Mouse (Mus musculus): ENCODE data around the gene Miga2.
A peak's percentile ranks its signal among the peaks of the same experiment; 100 is the strongest.
"Not testable (repeated sequence)": the region's sequence is repeated elsewhere in the genome, so short reads cannot be mapped to it uniquely, and the experiment has no call there.

Gene Miga2

GRCm38 (mm10) chr2:30397986-30398512 is 34.0 kb downstream of the Miga2 start:
- no peak for DNase-seq (ENCODE audit: low spot score)

- no peak for DNase-seq (ENCODE audit: low spot score)
These were observed 35.4 kb downstream of the Miga2 start for GRCm38 (mm10) chr2:30399191-30400171.

- DNase-seq (ENCODE audit: low spot score) = no peak
These were observed 37.5 kb downstream of the Miga2 start for GRCm38 (mm10) chr2:30401581-30401980.

- no peak for DNase-seq (ENCODE audit: low spot score)
These were observed 38.4 kb downstream of the Miga2 start for GRCm38 (mm10) chr2:30402351-30402826.

DNA sequence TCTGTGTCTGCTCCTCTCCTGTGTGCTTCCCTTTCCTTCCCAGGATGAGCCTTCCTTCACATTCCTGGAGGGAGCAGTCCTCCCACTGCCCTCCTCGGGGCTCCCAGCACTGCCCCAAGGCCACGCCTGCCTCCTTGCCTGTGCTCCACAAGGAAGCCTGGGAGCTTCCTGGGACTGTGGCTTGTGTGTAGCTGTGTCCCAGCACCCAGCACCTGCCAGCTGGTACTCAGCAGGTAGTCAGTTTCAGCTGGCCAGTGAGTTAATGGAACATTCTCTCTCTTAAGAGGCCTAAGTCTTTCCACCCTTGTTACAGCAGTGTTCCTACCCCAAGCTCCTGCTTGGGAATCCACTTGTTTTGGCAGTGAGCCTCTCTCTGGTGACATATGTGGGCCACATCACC is 38.8 kb downstream of the Miga2 start:
- DNase-seq (ENCODE audit: low spot score) = no peak

- no peak for DNase-seq (ENCODE audit: low spot score)
These were observed 39.8 kb downstream of the Miga2 start for GRCm38 (mm10) chr2:30403870-30404269.

- no peak for DNase-seq (ENCODE audit: low spot score)
These were observed 43.2 kb downstream of the Miga2 start for GRCm38 (mm10) chr2:30407221-30407620.

DNA sequence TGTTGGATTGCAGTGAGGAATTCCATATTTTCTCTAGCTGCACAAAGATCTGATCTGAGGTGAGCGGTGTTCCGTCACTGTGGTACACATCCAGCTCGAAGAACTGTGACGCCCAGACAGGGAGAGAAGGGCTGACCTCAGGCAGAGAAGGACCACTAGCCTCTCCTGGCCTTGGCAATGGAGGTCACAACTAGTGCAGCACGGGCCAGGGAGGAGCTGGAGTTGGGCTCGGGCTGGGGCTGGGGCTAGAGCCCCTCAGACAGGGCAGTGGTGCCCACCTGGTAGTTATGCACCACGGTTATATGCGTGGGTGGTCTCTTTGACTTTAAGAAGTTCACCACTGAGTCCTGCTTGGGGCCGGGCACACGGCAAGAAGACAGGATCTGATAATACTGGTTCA is 43.7 kb downstream of the Miga2 start:
- DNase-seq (ENCODE audit: low spot score) = no peak

DNA sequence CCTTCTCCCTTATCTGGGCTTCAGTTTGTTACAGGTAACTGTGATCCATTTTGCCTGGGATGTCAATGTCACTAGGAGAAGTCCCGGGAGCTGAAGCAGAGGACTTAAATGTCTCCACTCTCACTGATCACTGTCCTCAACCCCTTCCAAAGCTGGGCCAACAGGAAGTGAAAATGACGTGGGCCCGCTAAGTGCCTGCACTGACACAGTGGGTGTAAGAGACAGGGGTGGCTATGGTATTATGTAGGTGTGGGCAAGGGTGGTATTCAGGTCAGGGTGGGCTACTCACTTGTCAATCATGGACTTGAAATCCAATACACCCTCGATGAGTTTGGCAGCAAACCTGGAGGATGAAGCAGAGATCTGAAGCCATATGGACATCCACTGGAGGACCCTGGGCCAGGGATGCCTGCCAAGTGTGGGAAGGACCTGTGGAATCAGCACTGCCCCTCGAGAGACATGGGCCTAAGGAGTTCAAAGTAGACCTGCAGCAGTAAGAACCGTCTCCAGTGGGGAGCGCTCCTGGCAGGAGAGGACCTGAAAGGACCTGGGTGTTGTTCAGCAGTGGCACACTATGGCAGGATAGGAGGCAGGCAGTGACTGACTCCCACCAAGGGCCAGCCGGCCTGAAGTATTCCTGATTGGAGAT is 44.5 kb downstream of the Miga2 start:
- DNase-seq (ENCODE audit: low spot score) = no peak

DNA sequence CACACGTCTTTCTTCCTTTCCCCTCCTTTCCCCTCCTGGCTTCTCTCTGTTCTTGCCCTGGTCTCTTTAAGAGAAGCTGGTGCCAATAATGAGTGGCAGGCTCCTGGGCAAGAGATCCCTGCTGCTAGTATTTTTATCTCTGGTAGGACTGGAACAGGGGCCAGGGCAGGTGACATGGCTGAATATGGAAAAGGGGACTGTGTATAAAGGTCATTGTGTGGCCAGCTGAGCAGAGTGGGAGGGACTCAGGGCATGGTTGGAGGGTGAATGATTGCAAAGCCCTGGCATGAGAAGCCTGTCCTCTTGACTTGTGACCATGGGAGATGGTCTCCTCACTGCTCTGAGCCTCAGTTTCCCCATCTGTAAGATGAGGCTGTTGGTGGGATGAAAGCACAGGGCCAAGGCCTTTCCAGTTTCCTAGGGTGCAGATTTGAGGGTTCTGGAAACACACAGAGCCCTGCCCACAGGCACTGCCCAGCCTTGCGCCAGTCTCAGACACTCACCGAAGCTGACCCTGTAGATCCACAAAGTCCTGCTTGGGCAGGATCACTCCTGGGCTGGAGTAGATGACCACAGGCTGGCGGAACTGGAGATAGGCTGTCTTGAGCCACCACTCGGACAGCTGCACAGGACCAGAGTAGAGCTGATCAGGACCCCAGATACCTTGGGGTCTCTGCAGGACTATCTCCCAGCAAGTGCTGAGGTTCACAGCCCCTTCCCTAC is 45.6 kb downstream of the Miga2 start:
- DNase-seq (ENCODE audit: low spot score) = no peak

DNA sequence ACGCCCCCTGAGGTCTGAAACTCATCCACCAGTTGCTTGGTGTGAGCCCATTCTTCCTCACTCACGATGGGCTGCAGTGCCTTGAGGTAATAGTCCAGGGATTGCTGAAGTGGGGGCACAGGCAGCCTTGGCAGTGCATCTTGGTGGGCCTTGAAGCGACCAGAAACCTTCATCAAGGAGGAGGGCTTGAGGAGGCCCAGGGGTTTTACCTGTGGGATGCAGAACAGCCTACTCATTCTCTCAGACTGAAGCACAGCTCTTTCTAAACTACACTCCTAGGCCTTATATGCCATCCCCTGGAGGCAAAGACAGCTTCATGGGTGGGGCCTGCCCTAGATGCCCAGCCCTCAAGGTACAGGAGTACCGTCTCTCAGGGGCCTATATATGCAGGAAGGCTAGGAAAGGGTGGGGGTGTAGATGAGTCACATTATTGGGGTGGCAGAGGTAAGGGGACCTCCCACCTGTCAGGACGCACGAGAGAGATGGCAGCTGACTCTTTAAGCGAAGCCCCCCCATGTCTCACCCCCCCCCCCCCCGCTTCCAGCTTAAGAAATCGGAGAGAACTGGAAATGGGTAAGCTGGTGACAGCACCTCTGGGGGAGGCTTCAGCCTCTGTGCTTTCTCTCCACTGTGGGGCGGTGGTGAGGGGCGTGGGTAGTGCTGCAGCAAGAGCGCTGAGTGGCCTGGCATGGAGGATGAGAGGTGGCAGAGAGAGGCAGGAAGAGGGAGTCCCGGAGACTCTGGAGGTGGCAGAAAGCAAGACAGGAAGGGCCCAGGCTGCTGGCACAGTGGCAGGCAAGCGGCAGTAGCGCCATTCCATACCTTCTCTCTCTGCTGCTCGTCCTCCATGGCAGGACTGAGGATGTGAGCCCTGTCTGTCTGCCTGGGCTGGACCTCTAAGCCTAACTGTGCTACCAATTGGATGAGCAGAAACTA is 49.3 kb downstream of the Miga2 start:
- DNase-seq (ENCODE audit: low spot score) = no peak

- DNase-seq (ENCODE audit: low spot score) = no peak
These were observed 50.1 kb downstream of the Miga2 start for GRCm38 (mm10) chr2:30414101-30414500.

- DNase-seq (ENCODE audit: low spot score) = no peak
These were observed 50.6 kb downstream of the Miga2 start for GRCm38 (mm10) chr2:30414681-30415080.

DNA sequence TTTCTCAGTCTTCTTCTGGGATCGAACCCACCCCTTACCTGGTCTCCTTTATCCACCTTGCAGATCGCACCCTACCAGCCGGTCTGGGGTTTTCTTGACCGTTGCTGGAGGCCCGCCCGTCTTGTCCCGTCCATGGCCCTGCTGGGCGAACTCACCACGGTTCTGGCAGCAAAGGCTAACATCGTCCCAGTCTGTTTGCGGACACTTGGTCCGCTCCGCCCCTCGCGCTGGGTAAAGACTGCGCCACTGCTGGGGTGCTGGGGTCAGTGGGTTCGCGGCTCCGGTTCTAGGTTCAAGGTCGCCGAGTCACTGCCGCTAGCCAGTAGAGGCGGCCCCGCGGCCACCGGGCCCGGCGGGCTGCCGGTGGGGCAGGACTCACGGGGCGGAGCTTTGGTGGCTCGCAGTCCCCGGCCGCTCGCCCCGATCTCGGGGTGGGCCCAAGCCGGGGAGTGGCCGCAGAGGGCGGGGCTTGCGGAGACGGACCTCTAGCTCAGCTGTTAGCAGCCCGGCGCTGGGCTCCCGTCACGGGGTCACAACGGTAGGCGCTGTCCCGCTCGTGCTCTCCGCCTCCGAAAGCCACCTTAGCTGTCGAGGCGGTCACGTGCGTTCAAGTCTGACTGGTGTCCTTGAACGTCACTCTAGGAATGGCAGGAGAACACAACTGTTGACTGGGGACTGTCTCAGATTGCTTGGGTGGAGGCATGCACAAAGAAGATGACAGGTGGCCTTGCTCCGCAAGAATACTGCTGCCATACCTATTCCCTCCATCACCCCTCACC is 51.3 kb downstream of the Miga2 start, which contains the start of gene Crat:
TSS of gene Crat (minus strand) at position 657 of the 779 bp plus-strand sequence.
- peak; percentile 77 for DNase-seq (ENCODE audit: low spot score)

GRCm38 (mm10) chr2:30415936-30416648 is 52.1 kb downstream of the Miga2 start, which contains the start of gene Ptpa:
Ptpa (plus strand) TSS chr2:30416039.
- peak; percentile 79 for DNase-seq (ENCODE audit: low spot score)

DNA sequence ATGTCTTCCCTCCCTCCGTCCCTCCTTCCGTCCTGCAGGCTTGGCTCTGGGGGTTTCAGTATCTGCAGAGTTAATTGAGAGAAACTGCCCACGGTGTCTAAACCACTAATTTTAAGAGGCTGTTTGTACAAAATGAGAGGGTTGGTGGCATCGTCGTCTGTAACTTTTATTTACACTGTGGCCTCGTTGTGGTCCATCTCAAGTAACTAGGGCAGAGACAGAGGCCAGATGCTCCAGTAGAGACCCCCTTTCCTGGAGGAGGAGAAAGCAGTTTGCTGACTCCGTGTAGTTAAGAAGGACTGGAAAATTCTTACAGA is 52.6 kb downstream of the Miga2 start:
- no peak for DNase-seq (ENCODE audit: low spot score)

- DNase-seq (ENCODE audit: low spot score) = not testable (repeated sequence)
These were observed 53.1 kb downstream of the Miga2 start for GRCm38 (mm10) chr2:30417154-30417553.

GRCm38 (mm10) chr2:30417595-30418165 is 53.6 kb downstream of the Miga2 start:
- no peak for DNase-seq (ENCODE audit: low spot score)

GRCm38 (mm10) chr2:30418259-30418658 is 54.2 kb downstream of the Miga2 start:
- DNase-seq (ENCODE audit: low spot score) = no peak

All from urinary bladder, postnatal 10 days (tissue).